Mouse (Mus musculus) stomach, postnatal 0 days (tissue): Measurements from ENCODE around the gene Syngr2. TPM values are rescaled to one million over a fixed set of nuclear protein-coding genes. Genes with fewer than 3 reads are reported as not detected.
"Not testable (repeated sequence)": the region's sequence is repeated elsewhere in the genome, so short reads cannot be mapped to it uniquely, and the experiment has no call there.

Experiments
- ATAC-seq: fragments of 200-750 bp; cut with Nextera tagmentation; 2 replicates; pipeline ENCODE4 v1.8.0; 2017; ENCODE audit not compliant: low FRiP score, low TSS enrichment
- DNase-seq: peaks from one replicate; pipeline ENCODE4 v3.0.0-alpha.2; 2016; ENCODE audit warnings: low spot score
- H3K27ac ChIP-seq: fragments of 300-500 bp; sonication (generic); replicated peaks from 2 replicates; pipeline ENCODE4 v1.5.1; 2014; ENCODE audit warnings: mild to moderate bottlenecking, control low read depth
- H3K27me3 ChIP-seq: fragments of 300-500 bp; sonication (generic); 2 replicates; pipeline ENCODE4 v1.6.1; 2014; ENCODE audit warnings: low read length; ENCODE audit not compliant: control insufficient read depth, insufficient read depth
- H3K36me3 ChIP-seq: fragments of 300-500 bp; sonication (generic); 2 replicates; pipeline ENCODE4 v1.6.1; 2014; ENCODE audit warnings: low read length, mixed read lengths; ENCODE audit not compliant: control insufficient read depth, insufficient read depth
- H3K4me1 ChIP-seq: fragments of 300-500 bp; sonication (generic); replicated peaks from 2 replicates; pipeline ENCODE4 v1.6.1; 2014; ENCODE audit warnings: antibody characterized with exemption; ENCODE audit not compliant: control insufficient read depth, insufficient read depth
- H3K4me2 ChIP-seq: fragments of 300-500 bp; sonication (generic); replicated peaks from 2 replicates; pipeline ENCODE4 v1.6.1; 2014; ENCODE audit warnings: low read depth, mild to moderate bottlenecking, control low read depth, moderate library complexity
- H3K4me3 ChIP-seq: fragments of 300-500 bp; sonication (generic); 2 replicates; pipeline ENCODE4 v1.5.1; 2014; ENCODE audit warnings: low read depth, low read length, control low read depth
- H3K9ac ChIP-seq: fragments of 300-500 bp; sonication (generic); 2 replicates; pipeline ENCODE4 v1.6.1; 2014; ENCODE audit warnings: mild to moderate bottlenecking, low read length, control low read depth, mixed read lengths
- H3K9me3 ChIP-seq: fragments of 300-500 bp; sonication (generic); 2 replicates; pipeline ENCODE4 v1.6.1; 2016; ENCODE audit warnings: low read length; ENCODE audit not compliant: control insufficient read depth
- CTCF ChIP-seq: IDR thresholded peaks from 2 replicates; pipeline ENCODE4 v1.5.1; 2016; ENCODE audit warnings: antibody characterized with exemption, low read depth, mild to moderate bottlenecking, moderate library complexity
- EP300 ChIP-seq: optimal IDR thresholded peaks from 2 replicates; pipeline ENCODE3; 2016; ENCODE audit warnings: antibody characterized with exemption
- WGBS: fragments of 180-500 bp; shearing (Covaris S2); extraction: QIAGEN DNeasy Blood & Tissue Kit; methylation state at CpG from one replicate; pipeline ENCODE4 v1.1.7; 2014; 5-methylcytosine and 5-hydroxymethylcytosine counted together
- polyA plus RNA-seq: library from polyadenylated mRNA; unstranded; fragments of >200 nt; fragmentation: Nextera tagmentation; extraction: Ambion mirVana; gene quantifications from 2 replicates; pipeline ENCODE4 v1.2.1, GENCODE M21; 2015

The Syngr2 gene
- polyA plus RNA-seq, 1 experiment from 2014 or later = 165 TPM

DNA sequence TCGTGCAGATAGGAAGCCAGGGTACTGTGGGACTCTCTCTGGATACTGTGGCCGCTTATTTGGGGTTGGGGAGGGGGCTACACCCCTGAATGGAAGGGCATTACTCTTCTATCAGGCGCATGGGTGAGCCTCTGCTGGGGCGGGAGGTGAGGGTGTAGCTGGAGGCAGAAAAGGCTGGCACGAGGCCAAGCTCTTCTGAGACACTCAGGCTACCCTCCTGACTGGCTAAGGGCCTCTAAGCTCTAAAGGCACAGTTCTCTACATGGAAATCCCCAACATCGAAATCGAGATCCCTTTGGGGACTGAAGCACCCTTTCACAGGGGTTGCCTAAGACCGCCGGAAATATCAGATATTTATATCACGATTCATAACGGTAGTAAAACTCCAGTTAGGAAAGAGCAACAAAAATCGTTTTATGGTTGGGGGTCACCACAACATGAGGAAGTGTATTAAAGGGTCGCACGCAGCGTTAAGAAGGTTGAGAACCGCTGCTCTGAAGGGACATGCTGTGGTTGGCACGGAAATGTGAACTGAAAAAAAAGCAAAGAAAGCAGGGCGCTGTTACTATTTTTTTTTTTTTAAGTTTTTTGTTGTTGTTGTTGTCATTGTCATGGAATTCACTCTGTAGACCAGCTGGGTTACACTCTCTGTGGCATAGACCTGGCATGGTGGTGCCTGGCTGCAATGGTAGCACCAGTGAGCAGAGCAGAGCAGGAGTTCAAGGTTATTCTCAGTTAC lies 18.9 kb downstream of the Syngr2 start:
- DNase-seq = peak; percentile 70
- Histone ChIP-seq H3K4me3 (no peak overlapping the region), H3K9ac (peak overlapping the region; percentile 31; the same call in 1 of the 2 replicates), H3K9me3 (no peaks in the 10 kb centered on the region), H3K4me2 (no peak overlapping the region), H3K27me3 (no peaks in the 10 kb centered on the region), H3K4me1 (peaks cover 10% of the 10 kb centered on the region), H3K27ac (peak overlapping the region; percentile 87), H3K36me3 (no peaks in the 10 kb centered on the region)
- no peak for TF ChIP-seq CTCF
- no peak for TF ChIP-seq EP300
- 53% methylated on average over 18 of the region's 18 CpGs for WGBS
- ATAC-seq = no peak

DNA sequence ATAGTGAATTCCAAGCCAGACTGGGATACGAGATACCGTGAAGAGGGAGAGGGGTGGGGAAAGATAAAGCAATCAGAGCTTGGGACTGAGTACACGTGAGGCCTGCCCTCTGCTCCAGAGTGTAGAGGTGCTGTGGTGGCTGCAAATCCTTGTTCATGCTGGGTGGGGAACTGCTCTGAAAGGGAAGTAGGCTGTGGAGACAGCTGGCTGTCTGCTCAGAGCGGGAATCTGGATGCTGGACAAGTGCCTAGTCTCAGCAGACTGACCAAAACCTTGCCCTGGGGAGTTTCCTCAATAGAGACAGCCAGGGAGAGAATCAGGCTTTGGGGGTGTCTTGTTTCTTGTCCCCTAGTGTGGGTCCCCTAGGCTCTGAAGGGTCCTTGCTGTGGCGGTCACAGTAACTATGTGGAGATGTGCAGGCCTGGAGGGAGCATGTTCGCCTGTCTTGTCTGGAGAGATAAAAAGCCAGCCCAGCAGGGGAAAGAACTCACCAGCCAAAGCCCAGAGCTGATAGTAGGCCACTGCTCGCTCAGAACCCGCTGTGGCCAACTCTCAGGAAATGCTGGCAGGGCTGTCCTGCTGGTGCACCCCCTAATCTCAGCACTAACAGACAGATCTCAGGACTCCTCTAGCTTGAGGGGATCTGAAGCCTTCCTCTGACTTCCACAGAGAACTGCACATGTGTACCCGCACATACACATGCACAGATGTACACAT lies 19.6 kb downstream of the Syngr2 start:
- 29% methylated on average over 9 of the region's 9 CpGs for WGBS
- Histone ChIP-seq H3K27ac (peak overlapping the region; percentile 87), H3K9me3 (no peaks in the 10 kb centered on the region), H3K4me1 (peaks cover 10% of the 10 kb centered on the region), H3K27me3 (no peaks in the 10 kb centered on the region), H3K36me3 (no peaks in the 10 kb centered on the region), H3K4me3 (no peak overlapping the region), H3K9ac (peak overlapping the region; percentile 31; the same call in 1 of the 2 replicates), H3K4me2 (no peak overlapping the region)
- TF ChIP-seq EP300 (no peak), CTCF (no peak)
- DNase-seq (peak; percentile 69), ATAC-seq (no peak)

DNA sequence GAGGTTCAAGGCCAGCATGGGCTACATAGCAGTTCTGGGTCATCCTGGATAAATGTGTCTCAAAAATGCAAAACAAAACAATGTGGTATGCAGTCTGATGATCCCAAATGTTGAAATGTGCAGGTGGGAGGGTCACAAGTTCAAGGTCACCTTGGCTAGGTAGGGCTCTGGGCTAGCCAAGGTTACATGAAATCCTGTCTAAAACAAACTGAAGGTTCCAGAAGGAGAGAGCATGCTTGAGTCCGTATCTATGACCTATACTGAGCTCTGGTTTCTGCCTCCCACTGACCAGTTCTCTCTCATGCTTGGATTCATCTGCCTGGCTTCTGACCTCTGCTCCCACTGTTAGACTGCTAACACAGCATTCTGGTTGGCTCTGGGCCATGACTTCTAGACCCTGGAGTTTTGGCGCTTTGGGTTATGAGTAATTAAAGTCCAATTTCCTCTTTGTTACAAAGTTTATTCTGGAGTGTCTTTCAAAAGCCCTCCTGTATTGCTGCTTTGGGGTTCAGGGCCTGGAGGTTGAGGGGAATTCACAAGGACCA lies 20.3 kb downstream of the Syngr2 start:
- Histone ChIP-seq H3K4me1 (peaks cover 10% of the 10 kb centered on the region), H3K27me3 (no peaks in the 10 kb centered on the region), H3K36me3 (no peaks in the 10 kb centered on the region), H3K9ac (no peak overlapping the region), H3K27ac (peak overlapping the region; percentile 87), H3K9me3 (no peaks in the 10 kb centered on the region), H3K4me2 (no peak overlapping the region), H3K4me3 (no peak overlapping the region)
- no peak for TF ChIP-seq CTCF
- no peak for TF ChIP-seq EP300
- ATAC-seq = no peak
- 47% methylated on average over 2 of the region's 2 CpGs for WGBS
- no peak for DNase-seq

- H3K27me3 ChIP-seq = no peaks in the 10 kb centered on the region
- no peaks in the 10 kb centered on the region for H3K9me3 ChIP-seq
- peak overlapping the region; percentile 87 for H3K27ac ChIP-seq
- H3K9ac ChIP-seq = no peak overlapping the region
- no peak overlapping the region for H3K4me3 ChIP-seq
- TF ChIP-seq EP300 = no peak
- no peak for TF ChIP-seq CTCF
- DNase-seq = no peak
- WGBS = 50% methylated on average over 9 of the region's 9 CpGs
- peaks cover 10% of the 10 kb centered on the region for H3K4me1 ChIP-seq
- H3K36me3 ChIP-seq = no peaks in the 10 kb centered on the region
- H3K4me2 ChIP-seq = no peak overlapping the region
- ATAC-seq = peak; percentile 9; the same call in 1 of the 2 replicates
These were observed 20.9 kb downstream of the Syngr2 start for GRCm38 (mm10) chr11:117830401-117830800.

- Histone ChIP-seq H3K4me2 (peak overlapping the region; percentile 49), H3K9me3 (no peaks in the 10 kb centered on the region), H3K36me3 (no peaks in the 10 kb centered on the region), H3K27ac (peak overlapping the region; percentile 49), H3K4me1 (peaks cover 10% of the 10 kb centered on the region), H3K9ac (no peak overlapping the region), H3K27me3 (no peaks in the 10 kb centered on the region), H3K4me3 (peak overlapping the region; percentile 19)
- peak; percentile 69 for ATAC-seq
- TF ChIP-seq CTCF (peak; percentile 85), EP300 (no peak)
- 24% methylated on average over 28 of the region's 28 CpGs for whole genome bisulfite sequencing
- peak; percentile 89 for DNase-seq
These were observed 22.9 kb downstream of the Syngr2 start for GRCm38 (mm10) chr11:117832086-117832969.

DNA sequence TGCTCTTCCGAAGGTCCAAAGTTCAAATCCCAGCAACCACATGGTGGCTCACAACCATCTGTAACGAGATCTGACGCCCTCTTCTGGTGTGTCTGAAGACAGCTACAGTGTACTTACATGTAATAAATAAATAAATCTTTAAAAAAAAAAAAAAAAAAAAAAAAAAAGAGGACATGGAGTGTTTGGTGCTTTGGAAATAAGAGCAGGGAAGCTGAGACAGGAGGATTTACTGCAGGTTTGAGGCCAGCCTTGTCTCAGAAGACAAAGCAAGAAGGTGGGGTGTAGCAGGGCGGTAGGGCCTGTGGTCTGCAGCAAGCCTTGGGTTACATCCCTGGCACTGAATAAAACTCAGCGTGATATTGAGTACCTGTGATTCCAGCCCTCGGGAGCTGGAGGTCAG lies 24.0 kb downstream of the Syngr2 start:
- not testable (repeated sequence) for H3K9ac ChIP-seq, H3K36me3 ChIP-seq, DNase-seq, ATAC-seq, H3K4me2 ChIP-seq, H3K4me3 ChIP-seq, H3K27ac ChIP-seq, H3K4me1 ChIP-seq, H3K27me3 ChIP-seq, H3K9me3 ChIP-seq
- 90% methylated on average over 4 of the region's 6 CpGs for WGBS
